Mouse (Mus musculus) ovary, postnatal 14 days (tissue): ENCODE measurements at regions not wholly inside any gene's neighbourhood (a gene's known extent, or its start where the extent isn't known, plus 50 kb on each side); places are given as distances from the start of the nearest gene placed in this dataset.
A peak's percentile ranks its signal among the peaks of the same experiment; 100 is the strongest.
"Not testable (repeated sequence)": the region's sequence is repeated elsewhere in the genome, so short reads cannot be mapped to it uniquely, and the experiment has no call there.

ENCODE experiments used
- DNase-seq: peaks from one replicate; pipeline ENCODE4 v3.0.0; 2022; ENCODE audit warnings: low spot score

DNA sequence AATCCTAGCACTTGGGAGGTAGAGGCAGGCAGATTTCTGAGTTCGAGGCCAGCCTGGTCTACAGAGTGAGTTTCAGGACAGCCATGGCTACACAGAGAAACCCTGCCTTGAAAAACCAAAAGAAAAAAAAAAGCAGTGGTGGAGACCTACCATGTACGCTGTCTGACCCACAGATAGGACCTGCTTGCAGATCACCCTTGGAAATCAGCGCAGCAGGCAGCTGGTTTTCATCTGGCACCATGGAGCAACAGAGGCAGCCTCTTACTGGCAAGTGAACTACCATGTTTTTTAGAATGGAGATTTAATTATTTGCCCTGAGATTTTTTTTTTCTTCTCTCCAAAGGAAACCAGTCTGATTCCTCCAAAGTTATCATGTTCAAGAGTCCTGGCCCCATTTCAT lies 150.8 kb upstream of the Mpdz start:
- not testable (repeated sequence) for DNase-seq

DNA sequence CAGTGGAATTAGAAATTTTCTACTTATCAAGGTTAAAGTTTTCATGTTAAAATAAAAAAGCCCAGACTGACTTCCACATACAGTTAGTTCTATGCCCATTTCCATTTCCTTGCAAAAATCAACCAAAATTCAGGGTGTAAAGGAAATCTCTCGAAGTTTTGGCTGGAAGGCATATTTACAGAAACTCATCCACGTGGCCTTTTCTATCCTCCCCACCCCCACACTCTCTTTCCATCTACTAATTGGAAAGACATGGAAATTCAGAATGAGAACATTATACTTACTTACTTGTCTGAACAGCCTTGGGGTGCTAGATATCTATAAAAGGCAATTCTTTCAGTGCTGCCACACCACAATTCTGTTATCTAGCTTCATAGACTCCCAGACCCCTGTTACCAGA lies 139.9 kb upstream of the Mpdz start:
- no peak for DNase-seq

DNA sequence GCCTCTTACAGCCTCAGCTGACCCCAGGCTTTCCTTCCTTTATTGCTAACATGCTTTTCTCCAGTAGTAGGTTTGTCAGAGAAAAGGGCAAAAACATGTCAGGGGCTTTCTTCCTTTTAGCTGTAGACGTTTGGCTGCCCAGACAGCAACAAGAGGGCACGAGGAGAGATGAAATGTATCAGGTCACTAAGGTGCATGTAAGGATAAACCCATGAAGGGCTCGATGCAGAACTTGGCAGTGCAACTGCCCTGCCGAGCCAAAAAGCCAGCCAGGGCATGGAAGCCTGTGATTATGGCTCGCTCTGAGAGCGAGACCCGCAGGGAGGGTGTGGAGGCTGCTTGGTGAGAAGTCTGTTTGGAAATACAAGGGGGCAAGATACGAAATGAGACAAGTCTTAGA lies 137.9 kb upstream of the Mpdz start:
- no peak for DNase-seq

DNA sequence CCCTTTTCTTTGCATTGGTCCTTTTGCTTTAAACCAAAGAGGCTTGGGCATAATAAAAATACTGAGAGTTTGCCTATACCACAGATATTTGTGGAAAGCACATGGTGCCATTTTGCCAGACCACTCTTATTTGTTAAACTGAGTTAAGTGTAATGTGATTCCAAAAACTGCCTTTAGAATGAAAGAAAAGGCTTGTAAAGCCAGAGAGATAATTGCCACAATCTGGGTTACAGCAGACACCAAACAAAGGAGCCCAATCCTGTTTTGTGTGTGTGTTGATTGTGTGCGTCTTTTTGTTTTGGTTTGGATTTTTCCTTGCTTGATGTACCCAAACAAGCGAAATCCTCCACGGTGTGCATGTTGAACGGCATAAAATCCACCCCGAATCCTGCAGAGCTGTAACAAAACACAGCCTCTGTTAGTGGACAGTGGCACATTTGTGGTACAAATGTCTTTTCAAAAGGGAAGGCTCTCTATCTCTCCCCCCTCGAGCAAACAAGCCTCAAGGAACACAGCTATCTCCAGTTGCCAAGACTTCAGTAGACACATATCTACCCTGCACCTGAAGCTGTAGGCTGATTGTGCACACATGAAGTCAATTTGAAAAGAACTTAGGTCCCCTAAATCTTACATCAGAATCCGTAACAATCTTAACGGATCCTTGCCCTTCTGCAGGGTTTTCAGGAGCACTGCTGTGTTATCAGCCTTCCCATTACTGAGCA lies 136.9 kb upstream of the Mpdz start:
- no peak for DNase-seq

GRCm38 (mm10) chr4:81578981-81579380 lies 136.4 kb upstream of the Mpdz start:
- DNase-seq, result no peak

GRCm38 (mm10) chr4:81573771-81574170 lies 131.2 kb upstream of the Mpdz start:
- DNase-seq, result no peak

DNA sequence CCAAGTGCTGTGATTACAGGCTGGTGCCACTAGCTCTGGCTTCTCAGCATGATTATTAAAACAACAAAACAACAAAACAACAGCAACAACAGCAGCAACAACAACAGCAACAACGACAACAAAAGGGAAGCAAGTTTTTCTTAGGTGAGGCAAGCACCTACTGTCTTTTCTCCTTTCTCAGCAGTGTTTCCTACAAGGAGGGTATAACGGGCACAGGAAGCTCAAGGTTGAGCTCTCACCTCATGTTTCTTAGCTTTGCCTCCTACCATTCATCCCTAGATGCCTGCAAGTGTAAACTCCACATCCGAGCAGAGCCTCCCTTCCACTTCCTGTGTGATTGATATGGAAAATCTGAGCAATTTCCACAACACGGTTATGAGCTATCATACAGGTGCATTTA lies 128.1 kb upstream of the Mpdz start:
- DNase-seq, result no peak

- DNase-seq, result no peak
Observed at GRCm38 (mm10) chr4:81569531-81569930, 126.9 kb upstream of the Mpdz start.

DNA sequence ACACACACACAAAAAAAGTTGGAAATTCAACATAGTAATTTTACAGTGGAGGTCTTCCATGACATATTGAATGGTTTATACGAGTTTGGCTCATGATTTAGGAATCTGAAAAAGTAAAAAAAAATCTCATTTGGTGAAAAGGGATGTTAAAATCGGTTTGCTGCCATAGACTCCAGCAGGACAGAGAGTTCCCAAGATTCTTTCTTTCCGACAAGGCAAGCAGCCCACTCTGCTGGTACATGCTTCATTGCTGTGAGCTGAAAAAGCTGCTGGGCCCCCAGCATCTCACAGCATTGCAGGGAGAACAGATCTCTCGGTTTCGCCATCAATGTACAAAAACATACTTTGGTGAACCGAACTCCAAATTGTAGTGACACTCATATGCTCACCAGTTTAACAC lies 125.8 kb upstream of the Mpdz start:
- DNase-seq, result no peak

- DNase-seq, result no peak
Observed at GRCm38 (mm10) chr4:81567928-81568327, 125.3 kb upstream of the Mpdz start.

DNA sequence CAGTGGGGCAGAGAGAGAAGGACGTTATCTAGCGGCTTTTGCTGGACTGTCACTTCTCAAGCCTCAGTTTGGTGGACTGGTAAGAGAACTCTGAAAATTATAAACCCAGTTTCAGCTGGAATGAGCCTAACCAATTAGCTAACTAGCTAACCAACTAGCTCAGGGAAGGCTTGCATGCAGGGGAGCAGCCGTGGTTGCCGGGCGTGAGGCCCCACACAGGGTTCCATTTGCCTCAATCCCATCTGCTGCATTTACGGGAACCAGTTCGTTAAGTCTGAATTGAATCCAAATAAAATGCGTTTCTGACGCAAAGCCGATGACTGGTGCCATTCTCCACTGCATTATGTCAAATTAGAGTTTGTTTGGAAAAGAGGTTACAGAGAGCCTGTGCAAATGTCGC lies 123.9 kb upstream of the Mpdz start:
- DNase-seq, result no peak

DNA sequence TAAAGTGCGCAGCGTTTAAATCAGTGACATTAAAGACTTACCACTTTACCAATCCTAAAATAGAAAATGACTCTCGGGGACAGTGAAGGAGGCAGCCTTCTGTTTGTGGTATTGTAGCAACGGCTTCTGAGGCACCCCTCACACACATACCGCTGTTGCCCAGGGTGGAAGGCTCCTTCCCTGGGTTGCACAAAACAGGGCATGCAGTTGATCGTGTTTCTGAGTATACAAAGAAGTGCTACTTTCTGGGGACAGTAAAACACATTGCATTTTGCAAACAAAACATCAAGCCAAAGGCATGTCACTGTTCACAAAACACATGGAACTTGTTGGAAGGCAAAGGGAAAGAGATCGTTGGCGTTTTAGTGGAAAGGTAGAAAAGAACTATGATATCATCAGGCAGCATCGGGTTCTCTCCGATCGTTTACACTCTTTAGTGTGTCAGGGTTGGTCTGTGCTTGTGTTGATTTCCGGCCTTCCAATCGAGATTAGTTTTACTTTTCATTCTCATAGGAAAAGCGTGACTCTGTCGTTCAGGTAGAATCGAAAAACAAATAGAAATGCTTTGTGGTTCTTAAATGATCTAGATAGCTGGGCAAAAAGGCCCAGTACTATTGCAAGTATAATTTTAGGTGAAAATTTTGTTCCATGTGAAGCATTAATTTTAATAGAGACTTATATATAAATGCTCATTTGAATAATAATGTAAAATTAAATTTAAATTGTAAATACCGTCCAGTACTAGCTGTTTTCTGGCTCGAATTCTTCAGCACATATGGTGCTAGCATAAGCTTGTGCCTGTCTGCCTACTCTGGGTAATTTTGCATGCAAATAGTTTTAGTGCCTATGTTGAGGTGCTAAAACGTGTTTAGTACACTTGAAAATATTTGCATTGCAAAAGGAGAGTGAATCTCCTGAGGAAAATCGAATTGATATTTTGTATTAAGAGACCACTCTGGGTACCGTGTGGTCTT lies 123.1 kb upstream of the Mpdz start:
- no peak for DNase-seq

DNA sequence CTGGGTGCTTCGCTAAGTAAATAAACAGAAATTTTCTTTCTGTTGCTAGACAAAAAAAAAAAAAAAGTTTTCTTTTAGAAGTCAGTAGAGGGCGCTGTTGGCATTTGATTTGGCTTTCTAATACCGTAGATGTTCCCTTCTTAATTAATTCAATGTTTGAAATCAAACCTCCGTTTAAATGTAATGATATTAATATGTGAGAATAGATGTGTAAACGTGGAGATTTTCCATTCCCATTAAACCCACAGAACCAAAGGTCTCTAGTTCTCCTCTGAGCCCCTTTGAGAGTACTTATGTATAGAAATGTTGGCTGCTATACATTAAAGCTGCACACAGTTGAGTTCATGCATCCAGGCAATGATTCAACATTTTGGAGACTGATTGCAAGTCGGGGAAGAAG lies 121.8 kb upstream of the Mpdz start:
- DNase-seq, result no peak

GRCm38 (mm10) chr4:81563574-81563973 lies 121.0 kb upstream of the Mpdz start:
- DNase-seq, result no peak

GRCm38 (mm10) chr4:81561453-81561852 lies 118.8 kb upstream of the Mpdz start:
- DNase-seq, result no peak

GRCm38 (mm10) chr4:81550816-81551215 lies 108.2 kb upstream of the Mpdz start:
- DNase-seq, result no peak

- DNase-seq, result no peak
Observed at GRCm38 (mm10) chr4:81550256-81550655, 107.6 kb upstream of the Mpdz start.

DNA sequence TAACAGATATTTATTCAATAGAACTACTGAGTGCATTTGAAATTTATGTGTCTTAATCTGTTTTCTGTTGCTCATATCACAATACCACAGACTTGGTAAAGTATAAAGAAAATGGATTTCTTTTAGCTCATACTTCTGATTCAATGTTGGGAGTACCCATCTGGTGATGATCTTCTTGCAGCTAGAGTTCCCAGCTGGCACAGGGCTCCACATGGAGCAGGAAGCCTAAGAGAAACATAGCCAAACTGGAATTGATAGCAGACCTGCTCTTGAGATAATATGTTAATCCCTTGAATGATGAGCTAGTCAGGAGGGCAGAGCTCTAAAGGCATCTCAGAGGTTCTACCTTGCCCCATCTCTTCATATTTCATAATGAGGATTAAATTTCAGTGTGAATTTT lies 97.9 kb upstream of the Mpdz start:
- DNase-seq, result no peak

DNA sequence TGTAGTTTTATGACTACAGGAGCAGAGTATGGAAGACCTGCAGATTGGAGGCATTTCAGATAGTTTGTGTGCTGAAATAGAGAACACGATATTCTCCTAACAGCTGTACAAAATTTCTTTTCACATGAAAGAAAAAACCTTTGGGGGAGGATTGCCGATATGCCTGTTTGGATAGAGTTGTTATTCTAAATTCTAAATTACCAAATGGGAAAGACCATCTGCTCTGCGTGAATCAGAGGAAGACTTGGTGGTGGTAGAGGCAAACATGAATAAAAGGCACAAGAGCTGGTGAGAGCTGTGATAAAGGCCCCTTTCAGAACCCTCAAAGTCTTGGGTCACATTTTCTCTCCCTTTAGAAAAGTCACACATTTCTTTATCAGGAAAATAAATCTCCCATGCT lies 96.9 kb upstream of the Mpdz start:
- DNase-seq, result no peak

DNA sequence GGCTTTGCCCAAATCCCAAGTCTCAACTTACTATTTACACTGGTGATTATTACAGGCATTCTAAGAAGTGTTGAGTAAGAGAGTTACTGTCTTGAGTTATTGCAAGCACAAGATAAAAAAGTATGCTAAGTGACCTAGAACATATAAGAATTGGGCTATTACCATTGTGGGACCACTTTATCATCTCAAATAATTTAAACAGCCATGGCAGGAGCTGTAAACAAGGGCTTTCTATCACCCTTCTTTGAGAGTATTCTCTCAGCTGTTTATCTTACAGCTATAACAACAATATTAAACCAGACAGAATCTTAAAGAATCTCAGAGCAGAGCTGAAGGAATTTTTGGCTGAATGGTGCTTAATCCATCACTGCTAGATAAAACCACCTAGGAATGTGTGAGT lies 94.2 kb upstream of the Mpdz start:
- DNase-seq, result no peak

GRCm38 (mm10) chr4:81530546-81530945 lies 87.9 kb upstream of the Mpdz start:
- peak; percentile 11 for DNase-seq

DNA sequence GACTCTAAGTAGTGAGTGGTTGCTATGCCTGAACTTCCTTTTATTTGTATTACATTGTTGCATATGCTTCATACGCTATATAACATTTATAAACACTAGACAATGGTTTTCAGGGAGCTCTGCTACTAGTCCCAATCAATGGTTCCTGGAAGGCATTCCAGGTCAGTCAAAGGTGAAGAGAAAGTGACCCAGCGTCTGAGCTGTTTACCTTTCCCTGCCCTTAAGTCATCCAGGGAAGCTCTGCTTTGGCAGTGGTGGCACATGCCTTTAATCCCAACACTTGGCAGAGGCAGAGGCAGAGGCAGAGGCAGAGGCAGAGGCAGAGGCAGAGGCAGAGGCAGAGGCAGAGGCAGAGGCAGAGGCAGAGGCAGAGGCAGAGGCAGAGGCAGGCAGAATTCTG lies 76.5 kb upstream of the Mpdz start:
- not testable (repeated sequence) for DNase-seq

DNA sequence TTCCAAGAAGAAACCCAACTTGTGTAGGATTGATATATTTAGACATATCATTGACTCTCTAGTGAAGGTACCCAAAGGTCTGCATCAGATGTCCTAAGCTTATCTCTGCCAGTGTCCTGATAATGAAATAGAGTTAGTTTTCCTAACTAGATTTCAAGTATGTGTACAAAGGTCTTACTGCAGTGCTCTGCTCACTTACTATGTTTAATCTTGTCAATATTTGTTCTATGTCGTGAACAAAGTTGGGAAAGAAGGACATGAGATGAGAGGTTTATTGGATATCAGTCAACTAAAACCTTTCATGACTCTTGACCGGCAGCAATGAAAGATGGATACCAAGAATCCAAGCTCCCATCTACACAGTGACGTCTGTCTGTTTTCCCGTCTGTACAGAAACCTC lies 71.9 kb upstream of the Mpdz start:
- DNase-seq, result no peak
